Mouse (Mus musculus) forebrain, embryonic 12.5 days (tissue): ENCODE data around the gene Psmb8. TPM values are rescaled to one million over a fixed set of nuclear protein-coding genes. Genes with fewer than 3 reads are reported as not detected.

Source experiments
- ATAC-seq: fragments of 200-750 bp; cut with Nextera tagmentation; 2 replicates; pipeline ENCODE4 v1.8.0; 2017; ENCODE audit warnings: moderate TSS enrichment; ENCODE audit not compliant: low FRiP score
- H3K27ac ChIP-seq: fragments of 300-500 bp; sonication (generic); 2 replicates; pipeline ENCODE4 v1.5.1; 2016; ENCODE audit warnings: mild to moderate bottlenecking
- H3K27me3 ChIP-seq: fragments of 300-500 bp; sonication (generic); 2 replicates; pipeline ENCODE4 v1.6.1; 2016; ENCODE audit warnings: mild to moderate bottlenecking
- H3K36me3 ChIP-seq: fragments of 300-500 bp; sonication (generic); replicated peaks from 2 replicates; pipeline ENCODE4 v1.6.1; 2016; ENCODE audit warnings: mild to moderate bottlenecking
- H3K4me1 ChIP-seq: fragments of 300-500 bp; sonication (generic); 2 replicates; pipeline ENCODE4 v1.6.1; 2016
- H3K4me2 ChIP-seq: fragments of 300-500 bp; sonication (generic); 2 replicates; pipeline ENCODE4 v1.6.1; 2016; ENCODE audit warnings: mild to moderate bottlenecking, moderate library complexity
- H3K4me3 ChIP-seq: fragments of 300-500 bp; sonication (generic); replicated peaks from 2 replicates; pipeline ENCODE4 v1.5.1; 2016; ENCODE audit warnings: mild to moderate bottlenecking
- H3K9ac ChIP-seq: fragments of 300-500 bp; sonication (generic); 2 replicates; pipeline ENCODE4 v1.6.1; 2016; ENCODE audit warnings: mild to moderate bottlenecking
- H3K9me3 ChIP-seq: fragments of 300-500 bp; sonication (generic); 2 replicates; pipeline ENCODE4 v1.6.1; 2016
- WGBS: fragments of 180-500 bp; shearing (Covaris S2); methylation state at CpG from one replicate; pipeline ENCODE4 v1.1.7; 2016; 5-methylcytosine and 5-hydroxymethylcytosine counted together
- polyA plus RNA-seq: library from polyadenylated mRNA; unstranded; fragments of >200 nt; fragmentation: Nextera tagmentation; extraction: Ambion mirVana; gene quantifications from 2 replicates; pipeline ENCODE4 v1.2.1, GENCODE M21; 2016

Psmb8 gene
- polyA plus RNA-seq, 1 experiment from 2014 or later = 1.7 TPM

DNA sequence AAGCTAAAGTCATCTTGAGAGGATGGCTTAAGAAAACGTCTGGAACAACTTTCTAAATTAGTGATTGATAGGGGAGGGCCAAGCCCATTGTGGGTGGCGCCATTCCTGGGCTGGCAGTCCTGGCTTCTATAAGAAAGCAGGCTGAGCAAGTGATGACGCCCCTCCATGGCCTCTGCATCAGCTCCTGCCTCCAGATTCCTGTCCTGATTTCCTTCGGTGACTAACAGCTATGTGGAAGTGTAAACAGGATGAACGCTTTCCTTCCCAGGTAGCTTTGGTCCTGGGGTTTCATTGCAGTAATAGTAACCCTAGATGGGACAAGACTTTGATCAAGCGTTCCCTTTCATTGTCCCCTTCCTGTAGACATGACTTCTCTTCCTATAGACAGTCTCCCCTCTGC is 18.5 kb upstream of the Psmb8 start:
- no peak overlapping the region for H3K4me3 ChIP-seq
- WGBS = 71% methylated on average over 6 of the region's 6 CpGs
- no peak for ATAC-seq
- H3K27me3 ChIP-seq = peaks cover 12% of the 10 kb centered on the region
- H3K36me3 ChIP-seq = no peaks in the 10 kb centered on the region
- no peaks in the 10 kb centered on the region; the same call in 1 of the 2 replicates for H3K9me3 ChIP-seq
- no peak overlapping the region for H3K4me2 ChIP-seq
- H3K4me1 ChIP-seq = no peaks in the 10 kb centered on the region
- H3K27ac ChIP-seq = no peak overlapping the region
- H3K9ac ChIP-seq = no peak overlapping the region

GRCm38 (mm10) chr17:34179913-34180859 is 17.3 kb upstream of the Psmb8 start:
- Histone ChIP-seq H3K9ac (no peak overlapping the region), H3K4me1 (no peaks in the 10 kb centered on the region), H3K9me3 (no peaks in the 10 kb centered on the region; the same call in 1 of the 2 replicates), H3K4me2 (no peak overlapping the region), H3K4me3 (no peak overlapping the region), H3K36me3 (no peaks in the 10 kb centered on the region), H3K27me3 (peaks cover 24% of the 10 kb centered on the region), H3K27ac (no peak overlapping the region)
- 69% methylated on average over 13 of the region's 13 CpGs for WGBS
- ATAC-seq = no peak

DNA sequence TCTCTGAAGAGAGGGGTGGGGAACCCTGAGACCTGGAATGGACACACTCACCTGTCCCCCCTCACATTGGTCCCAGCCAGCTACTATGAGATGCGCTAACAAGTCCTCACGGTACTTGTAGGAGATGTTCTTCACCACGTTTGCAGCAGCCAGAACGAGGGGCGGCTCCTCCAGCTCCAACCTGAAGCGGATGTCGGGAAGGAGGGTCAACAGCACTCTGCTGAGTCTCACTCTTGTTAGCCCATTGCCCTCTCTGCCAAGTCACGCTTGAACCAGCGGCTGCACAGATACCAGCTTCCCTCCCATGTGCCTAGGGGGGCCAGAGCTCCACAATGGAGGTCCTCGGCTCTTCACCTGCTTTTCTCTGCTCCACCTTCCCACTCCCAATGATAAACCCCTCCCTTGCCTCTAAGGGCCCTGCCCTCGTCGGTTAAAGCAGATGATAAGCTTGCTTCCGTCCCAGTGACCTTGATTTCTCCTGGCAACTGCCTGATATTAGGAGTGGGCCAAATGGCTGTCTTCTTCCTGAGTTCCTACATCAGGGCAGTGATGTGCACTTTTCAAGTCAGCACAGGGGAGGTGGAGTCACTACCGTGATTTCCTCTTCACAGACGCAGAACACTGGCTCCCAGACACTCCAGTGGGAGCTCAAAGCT is 13.8 kb upstream of the Psmb8 start:
- Histone ChIP-seq H3K9me3 (no peaks in the 10 kb centered on the region), H3K4me2 (no peak overlapping the region), H3K36me3 (no peaks in the 10 kb centered on the region), H3K4me3 (no peak overlapping the region), H3K9ac (no peak overlapping the region), H3K4me1 (peaks cover 18% of the 10 kb centered on the region), H3K27me3 (peaks cover 57% of the 10 kb centered on the region), H3K27ac (no peak overlapping the region)
- WGBS = 81% methylated on average over 15 of the region's 15 CpGs
- ATAC-seq = no peak

DNA sequence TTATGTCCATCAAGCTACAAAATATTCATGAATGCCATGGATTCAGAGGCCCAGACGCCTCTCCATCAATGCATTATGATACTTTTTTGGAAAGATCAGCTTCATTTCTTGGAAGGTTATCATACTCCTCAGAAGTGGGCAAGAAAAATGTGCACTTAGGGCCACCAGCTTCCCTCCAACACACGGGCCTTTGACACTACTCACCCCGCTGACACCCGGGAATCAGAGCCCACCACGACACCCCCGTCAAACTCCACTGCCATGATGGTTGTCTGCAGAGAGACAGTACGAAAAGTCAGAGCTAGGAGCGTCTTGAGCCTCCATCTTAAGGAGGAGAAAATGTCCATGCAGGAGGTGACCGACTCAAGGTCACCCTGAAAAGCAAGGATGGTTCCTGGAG is 12.0 kb upstream of the Psmb8 start:
- ATAC-seq = no peak
- 91% methylated on average over 9 of the region's 9 CpGs for WGBS
- no peak overlapping the region for H3K27ac ChIP-seq
- H3K4me3 ChIP-seq = no peak overlapping the region
- H3K27me3 ChIP-seq = peaks cover 74% of the 10 kb centered on the region
- H3K4me2 ChIP-seq = no peak overlapping the region
- H3K9me3 ChIP-seq = no peaks in the 10 kb centered on the region
- H3K36me3 ChIP-seq = no peaks in the 10 kb centered on the region
- H3K4me1 ChIP-seq = peaks cover 18% of the 10 kb centered on the region
- no peak overlapping the region for H3K9ac ChIP-seq

DNA sequence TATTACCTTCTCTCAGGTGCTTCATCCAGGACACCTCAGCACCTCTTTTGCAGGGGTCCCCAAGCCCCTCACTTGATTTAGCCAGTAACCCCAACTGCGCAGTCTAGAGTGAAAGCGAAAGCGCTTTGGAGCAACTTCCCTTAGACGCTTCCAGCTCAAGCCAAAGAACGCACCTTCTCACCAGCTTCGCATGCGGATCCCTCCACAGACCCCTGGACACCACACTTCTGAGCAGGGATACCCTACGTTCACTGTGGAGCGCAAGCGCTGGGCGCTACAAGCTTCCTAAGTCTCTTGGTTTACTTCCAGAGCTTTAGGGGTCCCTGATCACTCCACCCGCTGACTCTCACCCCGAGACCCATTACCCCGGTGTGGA is 10.6 kb upstream of the Psmb8 start:
- 3% methylated on average over 14 of the region's 14 CpGs for WGBS
- Histone ChIP-seq H3K27me3 (peaks cover 86% of the 10 kb centered on the region), H3K4me1 (peaks cover 18% of the 10 kb centered on the region), H3K4me3 (peak overlapping the region; percentile 45), H3K9me3 (no peaks in the 10 kb centered on the region), H3K9ac (peak overlapping the region; percentile 44; the same call in 1 of the 2 replicates), H3K4me2 (peak overlapping the region; percentile 76), H3K36me3 (no peaks in the 10 kb centered on the region), H3K27ac (no peak overlapping the region)
- ATAC-seq = no peak; the same call in 1 of the 2 replicates

- H3K9me3 ChIP-seq = no peaks in the 10 kb centered on the region
Observed at GRCm38 (mm10) chr17:34187261-34187916, 10.1 kb upstream of the Psmb8 start, which contains the start of the genes Tap1 and Psmb9. Gene Tap1, plus strand, starts transcription at chr17:34187553. Gene Psmb9, minus strand, starts transcription at chr17:34187764.

GRCm38 (mm10) chr17:34188010-34188409 is 9.5 kb upstream of the Psmb8 start:
- H3K27me3 ChIP-seq = peaks cover 92% of the 10 kb centered on the region
- peaks cover 18% of the 10 kb centered on the region for H3K4me1 ChIP-seq
- no peak overlapping the region for H3K27ac ChIP-seq
- H3K36me3 ChIP-seq = no peaks in the 10 kb centered on the region
- ATAC-seq = no peak
- peak overlapping the region; percentile 45 for H3K4me3 ChIP-seq
- H3K4me2 ChIP-seq = peak overlapping the region; percentile 76
- no peaks in the 10 kb centered on the region for H3K9me3 ChIP-seq
- H3K9ac ChIP-seq = peak overlapping the region; percentile 44
- WGBS = 3% methylated on average over 20 of the region's 20 CpGs

More at GRCm38 (mm10) chr17:34187261-34187916, 10.1 kb upstream of the Psmb8 start, which contains the start of the genes Tap1 and Psmb9:
- H3K36me3 ChIP-seq = no peaks in the 10 kb centered on the region
- peaks cover 18% of the 10 kb centered on the region for H3K4me1 ChIP-seq
- peaks cover 89% of the 10 kb centered on the region for H3K27me3 ChIP-seq
- peak; percentile 98 for ATAC-seq
- peak within 1 kb of the TSS; percentile 45 for H3K4me3 ChIP-seq
- no peak within 1 kb of the TSS for H3K27ac ChIP-seq
- peak within 1 kb of the TSS; percentile 44 for H3K9ac ChIP-seq
- H3K4me2 ChIP-seq = peak within 1 kb of the TSS; percentile 76
- WGBS = under 1% methylated on average over 46 of the region's 46 CpGs

- no peak overlapping the region for H3K27ac ChIP-seq
- H3K36me3 ChIP-seq = no peaks in the 10 kb centered on the region
- H3K4me3 ChIP-seq = no peak overlapping the region
- no peak overlapping the region for H3K4me2 ChIP-seq
- no peak for ATAC-seq
- H3K9me3 ChIP-seq = no peaks in the 10 kb centered on the region
- no peak overlapping the region for H3K9ac ChIP-seq
- peaks cover 95% of the 10 kb centered on the region for H3K27me3 ChIP-seq
- WGBS = 68% methylated on average over 6 of the region's 6 CpGs
- H3K4me1 ChIP-seq = peaks cover 18% of the 10 kb centered on the region
Observed at GRCm38 (mm10) chr17:34188986-34189385, 8.5 kb upstream of the Psmb8 start.

DNA sequence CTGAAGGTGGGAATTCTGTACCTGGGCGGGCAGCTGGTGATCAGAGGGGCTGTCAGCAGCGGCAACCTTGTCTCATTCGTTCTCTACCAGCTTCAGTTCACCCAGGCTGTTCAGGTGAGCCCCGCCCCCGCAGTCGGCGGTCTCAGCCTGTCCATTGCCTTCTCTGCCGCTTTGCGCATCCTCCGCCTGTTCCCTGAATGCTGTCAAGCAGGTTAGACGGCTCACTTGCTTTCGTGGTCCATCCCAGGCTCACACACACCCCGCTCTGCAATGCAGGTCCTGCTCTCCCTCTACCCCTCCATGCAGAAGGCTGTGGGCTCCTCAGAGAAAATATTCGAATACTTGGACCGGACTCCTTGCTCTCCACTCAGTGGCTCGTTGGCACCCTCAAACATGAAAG is 4.7 kb upstream of the Psmb8 start:
- H3K4me3 ChIP-seq = no peak overlapping the region
- peaks cover 95% of the 10 kb centered on the region for H3K27me3 ChIP-seq
- no peak overlapping the region for H3K4me2 ChIP-seq
- no peaks in the 10 kb centered on the region for H3K9me3 ChIP-seq
- H3K4me1 ChIP-seq = peaks cover 17% of the 10 kb centered on the region
- WGBS = 18% methylated on average over 16 of the region's 16 CpGs
- ATAC-seq = no peak
- no peaks in the 10 kb centered on the region for H3K36me3 ChIP-seq
- no peak overlapping the region for H3K27ac ChIP-seq
- no peak overlapping the region for H3K9ac ChIP-seq

- Histone ChIP-seq H3K27me3 (peaks cover 95% of the 10 kb centered on the region), H3K4me1 (peaks cover 19% of the 10 kb centered on the region), H3K36me3 (no peaks in the 10 kb centered on the region), H3K4me3 (no peak overlapping the region), H3K9ac (no peak overlapping the region), H3K27ac (no peak overlapping the region), H3K9me3 (no peaks in the 10 kb centered on the region), H3K4me2 (no peak overlapping the region)
- WGBS = 57% methylated on average over 8 of the region's 8 CpGs
- ATAC-seq = no peak
Observed at GRCm38 (mm10) chr17:34193468-34193867, 4.1 kb upstream of the Psmb8 start.

- H3K4me1 ChIP-seq = peaks cover 19% of the 10 kb centered on the region
- H3K36me3 ChIP-seq = no peaks in the 10 kb centered on the region
- H3K9ac ChIP-seq = no peak overlapping the region
- H3K4me2 ChIP-seq = no peak overlapping the region
- no peak for ATAC-seq
- peaks cover 96% of the 10 kb centered on the region for H3K27me3 ChIP-seq
- no peak overlapping the region for H3K4me3 ChIP-seq
- H3K27ac ChIP-seq = no peak overlapping the region
- 85% methylated on average over 4 of the region's 4 CpGs for WGBS
- no peaks in the 10 kb centered on the region for H3K9me3 ChIP-seq
Observed at GRCm38 (mm10) chr17:34194723-34195122, 2.8 kb upstream of the Psmb8 start.

DNA sequence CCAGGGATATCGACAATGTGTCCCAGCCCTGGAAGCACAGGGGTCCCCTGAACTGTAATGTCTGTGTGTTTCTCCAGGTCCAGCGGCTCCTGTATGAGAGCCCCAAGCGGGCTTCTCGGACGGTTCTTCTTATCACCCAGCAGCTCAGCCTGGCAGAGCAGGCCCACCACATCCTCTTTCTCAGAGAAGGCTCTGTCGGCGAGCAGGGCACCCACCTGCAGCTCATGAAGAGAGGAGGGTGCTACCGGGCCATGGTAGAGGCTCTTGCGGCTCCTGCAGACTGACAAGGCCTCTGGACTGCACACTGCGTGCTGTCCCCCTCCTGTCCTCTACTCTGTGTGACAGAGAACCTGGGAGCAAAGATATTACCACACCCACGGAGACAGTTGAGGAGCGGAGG is 1.0 kb upstream of the Psmb8 start:
- H3K9me3 ChIP-seq = no peaks in the 10 kb centered on the region
- H3K4me3 ChIP-seq = no peak overlapping the region
- H3K9ac ChIP-seq = no peak overlapping the region
- H3K4me2 ChIP-seq = no peak overlapping the region
- peaks cover 98% of the 10 kb centered on the region for H3K27me3 ChIP-seq
- no peak overlapping the region for H3K27ac ChIP-seq
- no peaks in the 10 kb centered on the region for H3K36me3 ChIP-seq
- peaks cover 19% of the 10 kb centered on the region for H3K4me1 ChIP-seq
- no peak for ATAC-seq
- WGBS = 29% methylated on average over 12 of the region's 12 CpGs
